Mouse (Mus musculus) telencephalon, adult 2 months (tissue): ENCODE results near the gene Tmcc1.

Source experiments
- DNase-seq: peaks from one replicate; pipeline ENCODE4 v3.0.0-alpha.2; 2011; ENCODE audit warnings: low read depth, low spot score

Tmcc1 gene

GRCm38 (mm10) chr6:115993463-115994145, 199.7 kb downstream of the Tmcc1 start:
- DNase-seq, result no peak

DNA sequence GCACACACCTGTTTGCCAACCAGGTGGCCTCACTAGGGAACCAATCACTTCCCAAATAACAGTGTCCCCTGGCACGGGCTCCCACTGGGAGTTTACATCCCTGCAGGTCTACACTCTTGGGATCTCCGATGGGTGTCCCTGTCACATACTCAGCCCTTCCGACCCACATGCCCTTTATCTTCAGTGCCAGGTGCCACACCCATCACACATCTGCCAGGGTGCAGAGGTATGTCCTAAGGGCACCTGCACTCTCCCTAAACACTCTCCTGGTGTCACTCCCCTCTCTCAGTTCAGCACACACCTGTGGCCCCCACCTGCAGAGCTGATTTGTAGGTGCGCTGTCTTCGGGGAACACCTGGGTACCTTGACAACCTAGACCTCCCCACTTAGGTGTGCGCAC, 200.3 kb downstream of the Tmcc1 start:
- DNase-seq, result no peak

DNA sequence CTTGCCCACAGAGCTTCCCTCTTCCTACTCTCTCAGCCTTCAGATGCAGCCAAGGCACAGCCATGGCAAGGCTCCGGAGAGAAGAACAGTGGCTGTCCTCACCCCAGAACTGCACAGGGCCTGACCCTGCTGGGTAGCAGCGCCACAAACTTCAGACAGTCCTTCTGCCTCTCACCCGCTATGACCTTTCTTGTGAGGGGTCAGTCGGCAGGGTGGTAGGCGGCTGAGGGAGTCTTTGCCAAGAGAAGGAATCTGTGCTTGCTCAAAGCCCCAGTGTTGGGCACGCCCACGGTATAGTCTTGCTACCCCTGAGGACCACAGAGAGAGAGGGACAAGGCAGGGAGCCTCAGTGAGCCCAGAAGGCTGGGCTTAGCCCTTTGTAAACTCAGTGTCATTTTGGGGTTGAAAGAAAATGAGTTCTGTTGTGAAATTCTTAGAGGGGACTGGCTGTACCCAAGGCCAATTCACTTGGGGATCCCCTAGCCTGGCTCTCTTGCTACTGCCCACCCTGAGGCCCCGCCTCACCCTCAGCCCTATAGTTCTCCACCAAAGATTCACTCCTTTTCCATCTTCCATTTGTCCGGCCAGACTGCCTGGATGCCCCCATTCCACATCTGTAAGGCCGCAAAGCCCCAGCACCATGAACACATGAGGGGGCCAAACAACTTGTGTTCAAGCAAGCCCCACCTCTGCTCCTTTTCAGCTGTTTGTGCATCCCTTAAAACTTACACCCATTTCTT, 201.2 kb downstream of the Tmcc1 start:
- DNase-seq, result no peak

DNA sequence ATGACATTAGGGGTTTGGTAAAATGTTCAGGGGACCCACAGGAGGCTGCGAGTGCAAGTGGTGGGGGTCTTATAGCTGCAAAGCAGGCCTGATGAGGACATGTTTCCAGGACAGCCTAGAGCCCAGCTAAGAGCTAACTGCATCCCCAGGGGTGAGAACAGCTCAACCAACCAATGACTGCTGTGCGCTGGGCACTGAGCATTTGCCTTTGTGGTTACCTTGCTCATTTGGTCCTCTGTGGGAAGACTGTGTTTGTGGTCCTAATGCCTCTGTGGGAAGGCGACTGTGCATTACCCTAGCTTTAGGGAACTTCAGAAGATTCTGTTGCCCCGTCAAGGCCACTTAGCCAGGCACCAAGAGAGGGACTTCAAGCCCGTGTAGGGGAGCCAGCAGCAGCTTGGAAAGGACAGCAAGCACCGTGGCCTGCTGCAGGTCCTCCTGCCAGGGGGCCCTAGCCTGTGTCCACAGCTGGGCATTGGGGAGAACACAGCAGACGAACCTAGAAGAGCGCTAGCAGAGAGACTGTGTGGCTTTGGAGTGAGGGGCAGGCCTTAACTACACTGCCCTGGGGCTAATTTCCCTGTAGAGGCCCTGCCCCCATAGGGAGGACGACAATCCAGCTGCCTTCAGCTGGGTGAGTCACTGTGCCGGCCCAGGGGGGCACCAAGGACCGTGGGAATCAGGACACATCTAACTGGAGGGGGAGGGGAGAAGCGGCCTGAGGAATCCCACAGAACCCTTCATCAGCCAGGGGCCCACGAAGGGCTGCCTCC, 202.0 kb downstream of the Tmcc1 start:
- DNase-seq, result no peak

DNA sequence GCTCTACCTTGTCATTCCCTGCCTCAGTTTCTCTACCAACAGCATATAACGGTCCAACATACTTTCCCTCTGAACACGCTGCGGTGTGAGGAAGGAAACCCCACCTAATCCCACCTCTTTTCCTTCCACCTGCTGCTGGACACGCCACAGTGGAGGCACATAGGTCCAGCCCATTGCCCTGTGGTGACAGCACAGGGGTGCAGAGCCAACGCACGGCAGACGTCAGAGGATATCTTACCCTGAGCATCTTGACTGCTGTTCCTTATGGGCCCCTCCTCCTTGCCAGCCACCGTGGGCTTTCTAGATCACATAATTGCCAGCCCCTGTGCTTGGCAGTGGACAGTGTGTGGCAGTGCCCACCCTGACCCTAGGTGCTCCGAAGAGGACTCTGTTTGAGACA, 202.8 kb downstream of the Tmcc1 start:
- DNase-seq, result no peak

GRCm38 (mm10) chr6:115990056-115990455, 203.2 kb downstream of the Tmcc1 start:
- peak; percentile 69 for DNase-seq

DNA sequence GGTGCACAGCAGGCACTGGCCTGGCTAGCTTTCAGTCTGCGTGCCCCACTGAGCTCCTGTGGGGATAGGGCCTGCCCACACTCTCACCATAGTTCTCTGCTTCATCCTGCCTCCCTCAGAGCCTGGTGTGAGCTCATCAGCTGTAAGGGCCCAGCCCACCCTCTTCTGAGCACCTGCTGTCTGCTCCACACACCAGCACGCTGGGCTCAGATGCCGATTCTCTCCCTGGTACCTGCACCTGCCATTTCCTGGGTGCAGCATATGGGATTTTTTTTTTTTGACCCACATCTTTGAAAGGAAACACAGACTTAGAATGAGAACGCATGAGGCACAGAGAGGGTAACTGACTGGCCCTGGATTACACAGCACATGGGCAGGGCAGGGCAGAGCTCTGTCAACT, 203.7 kb downstream of the Tmcc1 start:
- peak; percentile 73 for DNase-seq

DNA sequence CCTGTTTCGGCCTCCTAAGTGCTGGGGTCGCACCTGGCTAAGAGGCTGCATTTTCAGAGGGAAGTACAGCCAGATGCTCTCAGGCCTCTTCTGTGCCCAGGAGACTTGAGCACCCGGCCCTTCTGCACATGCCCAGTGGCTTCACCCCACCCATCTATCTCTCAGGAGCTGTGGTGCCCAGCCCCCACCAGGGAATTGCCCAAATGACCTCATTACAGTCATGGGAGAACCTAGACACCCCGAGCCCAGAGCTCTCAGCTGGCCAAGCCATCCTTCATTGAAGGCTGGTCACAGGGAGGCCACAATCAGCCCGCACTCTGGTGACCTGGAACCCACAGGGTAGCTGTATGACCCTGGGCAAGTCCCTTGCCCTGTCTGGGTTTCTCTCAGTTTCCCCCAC, 204.3 kb downstream of the Tmcc1 start:
- no peak for DNase-seq

GRCm38 (mm10) chr6:115987096-115987747, 206.1 kb downstream of the Tmcc1 start:
- DNase-seq, result no peak

DNA sequence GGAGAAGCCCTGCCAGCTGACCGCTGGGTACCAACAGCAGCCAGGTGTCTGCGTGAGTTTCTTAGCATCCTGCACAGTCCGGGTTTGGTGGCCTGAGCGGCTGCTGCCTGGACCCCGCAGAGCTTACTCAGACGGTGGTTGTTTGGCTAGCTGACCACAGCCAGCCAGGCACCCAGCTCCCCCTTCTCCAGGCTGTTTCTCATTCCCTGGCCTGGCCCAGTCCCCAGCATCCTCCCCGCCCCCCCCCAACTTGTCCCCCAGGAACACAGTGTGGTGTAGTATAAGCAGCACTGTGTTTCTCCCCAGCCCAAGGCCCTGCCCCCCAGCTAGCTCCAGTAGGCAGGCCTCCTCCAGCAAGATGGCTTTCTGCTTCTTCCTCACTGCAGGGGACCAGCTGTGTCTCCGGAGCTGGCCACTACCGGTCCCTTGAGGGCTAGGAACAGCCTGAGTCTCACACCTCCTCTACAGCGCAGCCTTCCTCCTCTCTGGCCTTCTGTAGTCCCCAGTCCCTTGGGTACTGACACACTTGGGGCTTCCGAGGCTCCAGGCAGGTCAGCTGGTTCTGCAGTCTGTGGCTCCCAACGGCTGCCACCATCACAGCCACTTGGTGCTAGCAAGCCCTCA, 206.7 kb downstream of the Tmcc1 start:
- DNase-seq, result no peak

DNA sequence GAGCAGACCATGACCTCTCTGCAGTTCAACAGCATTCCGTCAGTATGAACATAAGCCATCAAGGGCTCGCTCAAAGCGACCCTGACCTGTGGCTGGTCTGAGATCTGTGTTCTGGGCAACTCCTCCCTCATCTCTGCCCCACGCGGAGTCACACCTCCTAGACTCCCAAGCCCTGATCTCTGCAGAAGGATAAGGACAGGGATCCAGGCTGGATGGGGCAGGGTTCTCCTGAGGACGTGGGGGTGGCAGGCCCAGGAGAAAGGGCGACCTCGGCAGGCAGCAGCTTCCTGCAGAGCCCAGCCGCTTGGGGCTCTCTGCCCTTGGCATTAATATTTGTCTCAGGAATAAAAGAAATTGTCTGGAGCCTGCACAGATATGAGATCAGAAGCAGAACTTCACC, 207.7 kb downstream of the Tmcc1 start:
- no peak for DNase-seq

DNA sequence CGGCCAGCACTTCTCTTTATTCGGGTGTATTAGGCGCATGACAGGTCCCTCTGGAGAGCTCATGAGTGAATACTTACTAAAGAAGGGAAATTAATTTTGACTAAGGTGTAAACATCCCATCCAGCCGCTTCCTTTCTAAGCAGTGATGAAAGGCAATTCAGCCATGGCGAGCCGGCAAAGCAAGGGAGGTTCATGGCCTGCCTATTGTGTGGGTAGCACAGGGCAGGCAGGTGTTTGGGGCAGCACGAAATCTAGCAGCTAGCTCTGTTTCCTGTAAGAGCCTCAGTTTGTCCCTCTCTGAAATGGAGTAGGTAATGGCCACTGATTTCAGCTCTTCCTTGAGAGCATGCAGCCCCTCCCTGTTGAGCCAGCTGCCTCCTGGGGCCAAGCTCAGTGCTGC, 208.7 kb downstream of the Tmcc1 start:
- DNase-seq, result no peak

GRCm38 (mm10) chr6:115983306-115984038, 209.8 kb downstream of the Tmcc1 start:
- no peak for DNase-seq

DNA sequence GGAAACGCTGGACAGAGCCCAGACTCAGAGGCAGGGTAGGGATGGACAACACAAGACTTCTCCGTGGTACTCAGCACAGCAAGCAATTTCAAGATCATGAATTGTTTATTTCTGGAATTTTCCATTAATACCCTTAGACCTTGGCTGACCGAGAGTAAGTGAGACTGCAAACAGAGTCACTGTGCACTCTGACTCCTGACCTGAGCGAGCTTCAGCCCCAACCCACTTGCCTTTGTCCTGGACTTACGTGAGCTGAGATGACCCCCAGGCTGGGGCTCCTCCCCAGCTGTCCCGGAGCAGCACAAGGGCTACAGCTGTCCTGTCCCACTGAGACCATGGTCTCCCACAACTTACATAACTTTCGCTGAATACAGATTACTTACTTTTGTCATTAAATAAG, 210.4 kb downstream of the Tmcc1 start:
- DNase-seq, result no peak

DNA sequence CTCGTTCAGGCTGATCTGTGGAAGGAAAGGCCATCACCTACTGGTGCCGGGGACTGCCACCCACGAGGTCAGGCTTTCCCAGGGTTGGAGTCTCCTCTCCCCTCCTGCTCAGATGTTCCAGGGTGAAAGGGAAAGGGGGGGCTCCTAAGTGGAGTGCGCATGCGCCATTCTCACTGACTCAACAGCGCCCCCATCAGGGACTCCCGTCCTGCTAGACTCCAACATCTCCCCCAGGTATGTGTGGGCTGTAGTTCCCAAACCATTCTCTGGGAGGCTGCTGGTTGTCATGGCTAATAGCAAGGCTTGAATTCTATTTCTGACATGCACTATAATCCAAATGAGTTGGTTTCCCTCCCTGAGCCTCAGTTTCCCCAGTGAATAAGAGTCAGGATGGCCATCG, 214.7 kb downstream of the Tmcc1 start:
- no peak for DNase-seq

DNA sequence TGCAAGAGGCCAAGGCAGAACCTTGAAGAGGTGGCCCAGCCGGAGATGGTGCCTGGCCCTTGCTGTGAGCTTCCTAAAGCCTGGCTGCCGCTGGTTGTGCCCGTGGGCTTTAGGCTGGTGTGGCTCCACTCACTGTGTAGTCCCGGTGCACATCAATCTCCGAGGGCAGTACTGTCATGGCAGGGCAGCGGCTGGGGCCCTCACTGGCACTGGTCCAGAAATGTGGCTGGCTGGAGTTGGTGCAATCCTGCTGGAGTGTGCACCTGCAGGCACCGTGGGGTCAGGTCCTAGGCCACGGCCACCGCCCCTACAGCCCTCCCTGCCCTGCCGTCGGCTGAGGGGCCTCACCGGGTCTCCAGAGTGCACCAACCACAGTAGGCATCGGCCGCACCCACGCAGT, 215.5 kb downstream of the Tmcc1 start:
- DNase-seq, result no peak

- DNase-seq, result no peak
Measured at GRCm38 (mm10) chr6:115975606-115976005, 217.7 kb downstream of the Tmcc1 start.

DNA sequence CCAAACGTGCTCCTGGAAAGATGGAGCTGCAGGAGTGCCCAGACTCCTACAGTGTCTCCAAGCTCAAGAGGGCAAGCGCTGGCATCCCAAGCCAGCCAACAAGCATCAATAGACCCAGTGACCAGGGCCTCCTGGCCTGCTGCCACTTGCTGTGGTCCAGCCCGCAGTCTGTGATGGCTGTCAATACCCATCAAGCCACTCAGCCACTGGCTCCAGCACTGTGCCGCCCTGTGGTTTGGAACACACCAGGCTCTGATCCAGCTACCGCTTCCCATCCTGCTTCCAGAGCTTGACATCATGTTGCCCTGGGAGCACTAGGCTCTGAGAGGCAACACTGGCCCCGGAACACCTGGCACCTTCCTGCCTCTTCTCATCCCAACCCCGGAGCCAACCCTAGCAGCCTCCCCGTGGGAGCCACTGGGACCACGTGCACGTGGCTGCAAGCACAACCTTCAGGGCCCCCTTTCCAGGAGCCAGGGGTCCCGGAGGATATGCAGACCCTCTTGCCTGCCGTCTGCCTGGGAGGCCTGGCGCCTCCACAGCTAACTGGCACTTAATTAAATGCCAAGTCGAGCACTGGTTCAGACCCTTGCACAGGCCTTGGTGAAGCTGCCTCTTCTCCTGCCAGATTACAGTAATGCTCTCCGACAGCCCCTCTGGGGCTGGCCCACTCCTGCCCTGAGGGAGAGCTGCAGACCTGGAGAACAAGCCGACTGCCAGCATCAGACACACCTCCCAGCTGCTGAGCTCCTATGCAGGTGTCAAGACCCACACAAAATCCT, 219.2 kb downstream of the Tmcc1 start:
- no peak for DNase-seq

GRCm38 (mm10) chr6:115973139-115973875, 220.0 kb downstream of the Tmcc1 start:
- no peak for DNase-seq
